Mouse (Mus musculus) embryonic fibroblast, embryonic 13.5 days (primary cell): ENCODE data around the gene Umad1. TPM values are rescaled to one million over a fixed set of nuclear protein-coding genes. Genes with fewer than 3 reads are reported as not detected.

Source experiments
- H3K27ac ChIP-seq: 2 replicates; pipeline ENCODE4 v1.5.1; 2012; ENCODE audit warnings: low read length, control low read depth, inconsistent platforms; ENCODE audit not compliant: insufficient read depth
- H3K4me1 ChIP-seq: 2 replicates; pipeline ENCODE4 v1.6.1; 2011; ENCODE audit warnings: low read length; ENCODE audit not compliant: control insufficient read depth, insufficient read depth
- H3K4me3 ChIP-seq: 2 replicates; pipeline ENCODE4 v1.5.1; 2011; ENCODE audit warnings: mild to moderate bottlenecking, control low read depth, low read length; ENCODE audit not compliant: insufficient read depth
- CTCF ChIP-seq: IDR thresholded peaks from 2 replicates; pipeline ENCODE4 v1.5.1; 2011; ENCODE audit warnings: mild to moderate bottlenecking, control low read depth, low read length, moderate library complexity, borderline replicate concordance; ENCODE audit not compliant: insufficient read depth
- POLR2A ChIP-seq: IDR thresholded peaks from 2 replicates; pipeline ENCODE4 v1.6.1; 2011; ENCODE audit warnings: low read depth, mild to moderate bottlenecking, control low read depth, low read length, moderate library complexity
- polyA plus RNA-seq: library from polyadenylated mRNA; stranded (reverse); fragments of >200 nt; gene quantifications from 2 replicates; pipeline ENCODE4 v1.2.4, GENCODE M21; 2011; ENCODE audit warnings: low read depth; ENCODE audit not compliant: missing spikeins, insufficient read length

The Umad1 gene
- polyA plus RNA-seq, 1 experiment = 10.0 TPM

DNA sequence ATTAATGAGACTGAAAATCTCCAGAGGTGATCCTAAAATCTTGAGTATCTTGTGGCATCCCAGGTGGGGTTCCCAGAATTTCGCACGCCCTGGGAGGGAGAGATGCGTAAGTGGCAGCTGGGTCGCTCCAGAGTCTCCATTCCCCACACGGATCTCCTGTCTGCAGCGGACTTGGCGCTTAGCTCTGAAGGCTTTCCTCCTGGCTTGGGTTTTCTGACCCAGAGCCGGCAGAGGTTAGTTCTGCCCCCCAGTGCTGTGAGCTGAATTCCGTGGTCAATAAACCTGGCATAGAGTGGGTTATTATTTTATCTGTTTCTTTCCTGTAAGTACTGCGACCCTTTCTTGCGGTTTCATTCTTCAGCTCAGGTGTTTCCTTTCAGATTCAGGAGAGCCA is 105.7 kb downstream of the Umad1 start:
- no peak overlapping the region for H3K27ac ChIP-seq
- TF ChIP-seq CTCF (no peak), POLR2A (no peak)
- no peak overlapping the region for H3K4me3 ChIP-seq
- no peaks in the 10 kb centered on the region for H3K4me1 ChIP-seq

DNA sequence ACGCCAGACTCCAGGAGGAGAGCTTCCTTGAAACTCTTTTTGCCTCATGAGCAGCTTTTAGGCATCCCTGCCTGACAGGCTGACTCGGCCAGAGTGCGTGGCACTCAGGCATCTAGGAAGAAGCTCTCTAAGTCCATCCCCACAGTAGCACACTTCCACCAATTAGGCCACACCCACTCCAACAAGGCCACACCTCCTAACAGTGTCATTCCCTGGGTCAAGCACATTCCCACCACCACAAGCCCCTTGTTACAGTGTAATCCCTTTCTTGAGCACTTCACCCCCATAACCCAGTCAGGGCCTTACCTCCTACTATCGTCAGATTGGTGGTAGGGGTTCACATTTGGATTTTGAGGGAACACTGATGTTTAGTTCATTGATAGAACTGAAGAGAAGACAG is 108.6 kb downstream of the Umad1 start:
- TF ChIP-seq POLR2A (no peak), CTCF (no peak)

DNA sequence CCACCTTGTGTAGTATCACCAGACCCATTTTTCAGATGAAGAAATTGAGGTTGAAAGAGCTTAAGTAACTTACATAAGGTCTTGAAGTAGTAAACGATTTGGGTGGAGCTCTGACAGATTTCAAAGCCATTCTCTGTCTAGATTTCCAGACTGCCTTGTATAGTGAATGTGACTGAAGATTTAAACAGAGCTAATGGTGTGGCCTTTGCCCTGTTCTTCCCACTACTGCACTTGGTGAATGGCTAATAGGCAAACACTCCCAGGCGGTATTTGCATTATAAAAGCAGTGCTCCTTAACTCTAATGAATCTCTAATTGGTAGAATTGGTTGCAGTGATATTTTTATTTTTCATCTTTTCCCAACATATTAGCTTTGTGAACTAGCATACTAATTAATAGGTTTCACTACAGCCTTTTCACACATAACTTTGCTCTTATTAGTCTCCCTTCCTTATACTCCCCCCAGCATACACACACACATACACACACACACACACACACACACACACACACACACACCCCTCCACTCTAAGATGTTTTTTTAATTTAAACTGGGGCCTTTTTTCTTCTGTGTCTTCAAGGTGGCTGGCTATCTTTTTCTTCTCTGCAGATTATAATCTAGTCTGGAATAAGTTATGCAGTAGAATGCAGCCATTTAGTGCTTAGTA is 109.2 kb downstream of the Umad1 start:
- no peaks in the 10 kb centered on the region for H3K4me1 ChIP-seq
- H3K4me3 ChIP-seq = no peak overlapping the region
- no peak overlapping the region for H3K27ac ChIP-seq
- TF ChIP-seq CTCF (no peak), POLR2A (no peak)

More for the DNA sequence above, 108.6 kb downstream of the Umad1 start:
- H3K4me3 ChIP-seq = no peak overlapping the region
- H3K27ac ChIP-seq = no peak overlapping the region
- H3K4me1 ChIP-seq = no peaks in the 10 kb centered on the region

DNA sequence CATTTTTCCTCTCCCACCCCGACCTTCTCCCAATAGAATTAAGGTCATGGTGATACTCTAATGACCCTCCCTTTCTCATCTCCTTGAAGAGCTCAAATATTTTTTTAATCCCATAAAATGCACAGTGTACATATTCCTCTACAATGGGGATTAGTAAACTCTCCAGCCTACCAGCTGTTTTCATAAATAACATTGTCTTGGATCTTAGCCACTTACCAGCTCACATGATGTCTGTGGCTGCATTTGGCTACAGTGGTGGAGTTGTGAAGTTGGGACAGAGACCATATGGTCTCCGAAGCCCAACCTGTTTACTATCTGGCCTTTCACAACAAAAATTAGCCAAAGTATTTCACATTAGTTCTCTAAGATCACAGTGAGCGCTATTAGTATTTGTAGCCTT is 111.5 kb downstream of the Umad1 start:
- Histone ChIP-seq H3K4me1 (no peaks in the 10 kb centered on the region), H3K27ac (no peak overlapping the region), H3K4me3 (no peak overlapping the region)
- TF ChIP-seq POLR2A (no peak), CTCF (no peak)

DNA sequence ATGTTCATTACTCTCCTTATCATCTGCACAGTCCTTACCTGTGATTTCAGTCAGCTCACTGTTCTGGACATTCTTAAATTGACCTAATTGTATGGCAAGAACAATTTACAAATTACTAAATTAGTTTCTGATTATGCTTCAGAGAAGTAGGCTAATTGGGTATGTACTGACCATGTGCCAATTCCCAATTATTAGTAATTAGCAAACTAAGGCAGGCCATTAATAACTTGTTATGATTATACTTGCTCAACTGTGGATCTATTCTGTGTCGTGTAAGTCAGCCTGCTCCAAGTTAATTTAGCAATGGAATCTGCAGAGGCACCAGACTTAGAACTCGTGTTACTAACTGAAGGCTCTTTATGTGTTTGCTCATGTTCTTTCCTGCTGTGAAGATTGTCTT is 114.0 kb downstream of the Umad1 start:
- TF ChIP-seq POLR2A (no peak), CTCF (no peak)
- Histone ChIP-seq H3K4me1 (no peaks in the 10 kb centered on the region), H3K4me3 (no peak overlapping the region), H3K27ac (no peak overlapping the region)

DNA sequence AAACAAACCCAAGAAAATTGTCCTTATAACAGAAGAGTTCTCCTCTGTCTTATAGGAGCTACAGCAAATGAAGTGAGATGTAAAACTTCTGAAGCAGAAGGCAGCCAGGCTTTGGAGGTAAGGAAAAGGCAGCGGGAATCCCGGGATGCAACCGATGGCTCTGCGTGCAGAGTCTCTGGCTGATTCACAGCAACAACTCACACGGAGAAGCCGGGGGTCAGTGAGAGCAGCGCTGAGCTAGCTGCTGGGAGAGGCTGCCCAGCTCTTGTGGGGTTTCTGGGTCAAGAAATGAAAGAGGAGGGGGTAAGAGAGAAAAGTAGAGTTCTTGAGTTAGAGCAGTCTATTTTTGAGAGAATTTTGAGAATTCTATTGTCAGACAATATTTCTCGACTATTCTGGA is 114.8 kb downstream of the Umad1 start:
- no peak for TF ChIP-seq POLR2A
- no peak for TF ChIP-seq CTCF
- no peak overlapping the region for H3K27ac ChIP-seq
- H3K4me3 ChIP-seq = no peak overlapping the region
- H3K4me1 ChIP-seq = no peaks in the 10 kb centered on the region; the same call in 1 of the 2 replicates

DNA sequence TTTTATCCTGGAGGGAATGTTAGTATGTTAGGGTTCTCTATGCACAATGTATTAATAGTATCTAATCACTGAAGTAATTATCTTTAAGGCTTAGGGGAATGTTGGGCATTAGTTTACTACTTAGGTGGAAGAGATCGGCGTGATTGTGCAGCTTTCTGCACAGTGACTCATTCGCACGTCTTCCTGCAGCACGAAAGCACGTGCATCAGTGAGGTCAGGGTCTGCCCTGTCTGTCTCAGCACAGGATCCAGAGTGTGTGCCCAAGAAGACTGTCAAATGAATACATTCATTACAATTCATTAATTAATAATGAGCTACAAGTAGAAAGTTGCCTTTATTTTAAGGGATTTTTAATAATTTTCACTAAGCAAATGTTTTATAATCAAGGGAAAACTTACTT is 115.2 kb downstream of the Umad1 start:
- no peaks in the 10 kb centered on the region; the same call in 1 of the 2 replicates for H3K4me1 ChIP-seq
- TF ChIP-seq CTCF (no peak), POLR2A (no peak)
- H3K27ac ChIP-seq = no peak overlapping the region
- H3K4me3 ChIP-seq = no peak overlapping the region

DNA sequence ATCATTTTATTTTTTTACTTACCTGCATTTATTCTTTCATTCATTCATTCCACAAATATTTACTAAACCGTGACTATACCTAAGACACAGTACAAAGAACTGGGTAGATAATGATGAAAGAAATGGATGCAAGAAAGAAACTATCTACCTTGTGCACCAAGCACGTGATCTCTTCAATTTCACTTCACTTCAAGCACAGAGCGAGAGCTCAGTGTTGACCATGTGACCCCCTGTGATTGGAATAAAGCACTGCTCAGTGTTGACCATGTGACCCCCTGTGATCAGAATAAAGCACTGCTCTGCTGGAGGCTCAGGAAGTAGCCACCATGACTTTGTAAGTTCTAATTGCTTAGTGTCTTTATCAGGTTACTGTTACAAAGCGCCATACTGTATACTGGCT is 115.6 kb downstream of the Umad1 start:
- Histone ChIP-seq H3K4me1 (no peaks in the 10 kb centered on the region; the same call in 1 of the 2 replicates), H3K27ac (no peak overlapping the region), H3K4me3 (no peak overlapping the region)
- TF ChIP-seq POLR2A (no peak), CTCF (no peak)

DNA sequence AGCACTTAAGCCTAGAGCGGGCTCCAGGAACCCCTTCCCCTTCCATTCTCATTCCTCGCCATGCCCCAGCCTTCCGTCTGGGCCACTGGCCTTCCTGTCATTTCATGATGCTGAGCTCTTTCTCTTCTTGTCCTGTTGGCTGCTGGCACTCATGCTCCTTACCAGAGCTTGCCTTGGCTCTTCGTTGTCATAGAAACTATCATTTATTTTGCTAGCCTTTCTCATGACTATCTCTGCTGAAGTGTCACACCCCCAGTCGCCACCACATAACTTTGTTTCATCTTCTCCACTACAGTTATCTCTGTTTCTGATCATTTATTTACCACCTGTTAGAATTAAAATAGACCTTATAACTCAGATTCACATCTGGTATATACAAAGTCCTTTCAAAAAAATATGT is 117.3 kb downstream of the Umad1 start:
- H3K4me3 ChIP-seq = no peak overlapping the region
- TF ChIP-seq POLR2A (no peak), CTCF (no peak)
- H3K4me1 ChIP-seq = no peaks in the 10 kb centered on the region; the same call in 1 of the 2 replicates
- no peak overlapping the region for H3K27ac ChIP-seq

DNA sequence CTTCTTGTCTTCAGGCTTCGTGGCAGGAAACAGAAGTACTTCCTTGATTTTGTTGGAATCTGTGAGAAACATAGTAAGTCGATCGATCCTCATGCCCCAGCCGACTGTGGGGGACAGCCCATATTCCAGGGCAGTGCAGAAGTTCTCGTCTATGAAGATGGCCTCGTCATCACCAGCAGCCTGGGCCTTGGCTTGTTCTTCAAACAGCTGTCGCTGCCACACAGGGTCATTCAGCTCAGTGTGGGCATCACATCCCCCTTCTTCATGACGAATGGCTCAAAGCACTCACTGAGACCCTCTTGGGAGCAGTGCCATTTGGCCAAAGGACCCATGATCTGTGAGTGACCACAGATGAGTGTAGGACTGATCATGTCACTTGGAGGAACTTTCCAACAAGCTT is 118.6 kb downstream of the Umad1 start:
- no peak overlapping the region for H3K27ac ChIP-seq
- TF ChIP-seq POLR2A (no peak), CTCF (no peak)
- no peak overlapping the region for H3K4me3 ChIP-seq
- H3K4me1 ChIP-seq = no peaks in the 10 kb centered on the region; the same call in 1 of the 2 replicates

DNA sequence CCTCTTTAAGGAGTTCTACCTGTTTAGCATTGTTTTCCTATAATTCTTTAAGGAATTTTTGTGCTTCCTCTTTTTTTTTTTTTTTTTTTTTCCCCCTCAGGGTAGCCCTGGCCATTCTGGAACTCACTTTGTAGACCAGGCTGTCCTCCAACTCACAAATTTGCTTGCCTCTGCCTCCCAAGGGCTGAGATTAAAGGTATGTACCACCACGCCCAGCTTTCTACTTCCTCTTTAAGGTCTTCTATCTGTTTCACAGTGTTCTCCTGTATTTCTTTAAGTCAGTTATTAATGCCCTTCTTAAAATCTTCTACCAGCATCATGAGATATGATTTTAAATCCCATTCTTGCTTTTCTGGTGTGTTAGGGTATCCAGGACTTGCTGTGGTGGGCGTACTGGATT is 130.2 kb downstream of the Umad1 start:
- H3K4me3 ChIP-seq = no peak overlapping the region
- H3K4me1 ChIP-seq = no peaks in the 10 kb centered on the region
- TF ChIP-seq POLR2A (no peak), CTCF (no peak)
- no peak overlapping the region for H3K27ac ChIP-seq
